Mouse (Mus musculus) heart, postnatal 36 days (tissue): Measurements from ENCODE around the gene Syp. TPM values are rescaled to one million over a fixed set of nuclear protein-coding genes. Genes with fewer than 3 reads are reported as not detected.
A peak's percentile ranks its signal among the peaks of the same experiment; 100 is the strongest.

ENCODE experiments used
- DNase-seq, 2 experiments: peaks; one replicate each; pipeline ENCODE4 v3.0.0; 2021 to 2022
- intact Hi-C: fragments of 180-260 bp; cut with DNase I; formaldehyde crosslinking; loops from one replicate; pipeline ENCODE4 v1.15.1; 2025
- total RNA-seq, 2 experiments: library from RNA; stranded (reverse); gene quantifications; 2 replicates each; pipeline ENCODE4 v1.2.3; 2021

Gene Syp
- 1 to 10 TPM; 1.0 to 2.6 TPM for total RNA-seq

- DNase-seq = peak; percentile 45 to 66
- intact Hi-C loops = no loop called here
Observed at GRCm38 (mm10) chrX:7638401-7639091, at the start of gene Syp. Gene Syp, plus strand, starts transcription at chrX:7638471.

- DNase-seq = no peak
- intact Hi-C loops = no loop called here
Observed at GRCm38 (mm10) chrX:7595371-7595770, 42.9 kb upstream of the Syp start.

- intact Hi-C loops = no loop called here
Observed at GRCm38 (mm10) chrX:7604004-7604403, 34.3 kb upstream of the Syp start.

DNA sequence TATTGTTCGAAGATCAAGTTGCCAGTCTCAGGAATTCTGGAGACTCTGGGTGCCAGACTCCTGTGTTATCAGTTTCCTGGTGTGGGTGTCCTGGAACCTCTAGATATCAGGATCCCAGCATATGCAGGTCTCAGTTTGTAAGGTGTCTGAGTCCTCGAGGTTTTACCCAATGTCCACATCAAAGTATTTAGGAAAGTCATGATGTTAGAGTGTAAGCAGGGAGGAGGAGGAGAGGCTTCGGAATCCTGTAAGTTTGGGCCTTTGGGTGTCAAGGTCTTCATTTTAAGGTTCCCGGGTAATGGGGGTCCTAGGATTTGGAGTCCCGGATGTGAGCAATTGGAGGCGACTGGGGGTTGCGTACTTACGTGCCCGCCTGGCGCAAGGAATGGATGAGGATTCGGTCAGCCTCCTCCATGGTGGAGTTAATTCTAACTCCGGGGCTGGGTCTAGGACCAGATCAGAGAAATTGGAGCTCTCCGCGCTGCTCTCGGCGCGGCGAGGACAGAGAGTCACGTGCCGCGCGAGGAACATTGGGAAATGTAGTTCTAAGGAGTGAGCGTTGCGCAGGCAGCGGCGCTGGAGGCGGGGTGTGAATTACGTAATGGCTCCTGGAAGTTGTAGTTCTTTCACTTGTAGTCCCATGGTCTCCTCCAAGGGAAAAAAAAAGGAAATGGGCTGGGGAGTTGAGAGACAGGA, 33.2 kb upstream of the Syp start, which contains the start of gene Ccdc22:
Gene Ccdc22, minus strand, starts transcription at position 639 of the 696 bp plus-strand sequence.
- intact Hi-C loops = loop anchor here (5.0 kb wide), 1 partner anchor 92 kb away; the partner anchor contains the start of gene Gpkow
- DNase-seq = peak; percentile 76 to 79

More at GRCm38 (mm10) chrX:7604004-7604403, 34.3 kb upstream of the Syp start:
- DNase-seq = no peak

- DNase-seq = no peak
- intact Hi-C loops = loop anchor here (5.0 kb wide), 1 partner anchor 92 kb away; the partner anchor contains the start of gene Gpkow
Observed at GRCm38 (mm10) chrX:7605575-7605941, 32.7 kb upstream of the Syp start.

- intact Hi-C loops = loop anchor here (5.0 kb wide), 1 partner anchor 91 kb away; the partner anchor contains the start of gene Gpkow
- no peak for DNase-seq
Observed at GRCm38 (mm10) chrX:7606783-7607182, 31.5 kb upstream of the Syp start, which contains the start of gene Cacna1f. Gene Cacna1f, plus strand, starts transcription at chrX:7607083.

- DNase-seq = no peak
- intact Hi-C loops = no loop called here
Observed at GRCm38 (mm10) chrX:7610035-7610434, 28.2 kb upstream of the Syp start.

- no peak for DNase-seq
- intact Hi-C loops = no loop called here
Observed at GRCm38 (mm10) chrX:7610536-7611258, 27.6 kb upstream of the Syp start.

DNA sequence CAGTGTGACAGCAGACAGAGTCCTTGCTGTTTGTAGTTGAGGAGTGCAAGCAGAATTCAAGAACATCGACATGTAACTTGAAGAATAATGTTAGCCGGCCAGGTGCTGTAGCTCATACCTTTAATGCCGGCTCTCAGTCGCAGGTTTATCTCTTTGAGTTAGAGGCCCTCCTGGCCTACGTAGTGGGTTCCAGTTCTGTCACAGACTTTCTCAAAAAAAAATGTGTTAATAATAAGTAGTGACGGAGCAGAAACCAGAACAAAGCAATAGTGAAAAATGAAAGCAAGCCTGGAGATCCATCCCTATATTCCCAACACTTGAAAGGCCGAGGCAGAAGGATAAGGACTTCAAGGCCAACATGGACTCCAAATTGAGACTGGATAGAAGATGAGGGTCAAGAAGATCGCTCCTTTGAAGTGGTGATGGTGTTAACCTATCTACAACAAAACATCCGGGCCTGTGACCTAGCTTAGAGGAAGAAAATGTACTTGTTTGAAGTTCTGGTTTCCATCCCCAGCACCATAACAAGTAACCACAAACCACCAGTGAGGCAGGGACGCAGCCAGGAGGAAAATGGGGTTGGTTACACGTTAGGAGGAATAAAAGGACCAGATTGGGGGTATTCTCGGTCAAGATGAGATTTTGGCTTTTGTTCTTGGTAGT, 20.3 kb upstream of the Syp start:
- intact Hi-C loops = no loop called here
- DNase-seq = no peak

DNA sequence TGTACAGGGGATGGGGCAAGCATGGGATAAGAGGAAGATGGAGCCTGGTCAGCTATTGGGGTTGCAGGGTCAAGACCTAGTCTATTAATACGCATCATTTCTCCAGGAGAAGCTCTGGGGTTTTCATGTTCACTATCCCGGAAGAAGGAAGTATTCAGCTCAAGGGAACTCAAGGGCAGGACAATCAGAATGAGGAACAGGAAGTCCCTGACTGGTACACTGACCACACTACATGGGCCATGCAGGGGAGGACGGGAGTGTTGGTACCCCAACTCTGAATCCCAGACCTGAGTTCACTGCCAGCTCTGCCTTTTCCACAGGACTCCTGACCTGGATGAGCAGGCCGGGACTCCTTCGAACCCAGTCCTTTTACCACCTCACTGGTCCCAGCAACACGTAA, 5.7 kb upstream of the Syp start:
- DNase-seq = no peak
- intact Hi-C loops = no loop called here

DNA sequence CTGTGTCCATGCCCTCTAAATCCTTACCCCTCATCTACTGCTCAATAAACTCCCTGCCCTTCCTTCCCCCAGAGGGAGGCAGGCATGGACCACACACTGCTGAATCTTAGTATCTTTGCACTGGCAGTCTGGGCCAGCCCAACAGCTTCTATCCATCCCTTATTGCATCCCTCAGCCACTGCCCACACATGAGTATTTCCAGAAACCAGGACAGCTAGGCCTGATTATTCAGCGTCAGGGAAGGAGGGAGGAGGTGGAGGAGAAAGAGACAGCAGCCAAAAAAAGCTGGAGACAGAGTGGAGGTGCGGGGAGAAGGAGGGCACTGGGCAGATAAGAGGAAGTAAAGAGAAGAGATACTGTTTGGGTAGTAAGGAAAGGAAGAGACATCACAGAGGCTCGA, 3.2 kb upstream of the Syp start:
- intact Hi-C loops = no loop called here
- no peak for DNase-seq

- DNase-seq = no peak
- intact Hi-C loops = loop anchor here (5.0 kb wide), 1 partner anchor 217 kb away; no protein-coding TSS in a partner anchor
Observed at GRCm38 (mm10) chrX:7639536-7640325, 1.5 kb downstream of the Syp start.

GRCm38 (mm10) chrX:7640785-7641184, 2.5 kb downstream of the Syp start:
- DNase-seq = no peak
- intact Hi-C loops = loop anchor here (5.0 kb wide), 1 partner anchor 218 kb away; no protein-coding TSS in a partner anchor

GRCm38 (mm10) chrX:7645349-7645748, 7.1 kb downstream of the Syp start:
- intact Hi-C loops = loop anchor here (2.0 to 5.0 kb wide), 3 partner anchors 47 to 321 kb away; no protein-coding TSS in a partner anchor
- peak; percentile 71 to 82 for DNase-seq

- intact Hi-C loops = loop anchor here (2.0 to 5.0 kb wide), 2 partner anchors 30 to 44 kb away; no protein-coding TSS in a partner anchor
- DNase-seq = peak; percentile 74 to 81
Observed at GRCm38 (mm10) chrX:7648671-7649304, 10.5 kb downstream of the Syp start.

DNA sequence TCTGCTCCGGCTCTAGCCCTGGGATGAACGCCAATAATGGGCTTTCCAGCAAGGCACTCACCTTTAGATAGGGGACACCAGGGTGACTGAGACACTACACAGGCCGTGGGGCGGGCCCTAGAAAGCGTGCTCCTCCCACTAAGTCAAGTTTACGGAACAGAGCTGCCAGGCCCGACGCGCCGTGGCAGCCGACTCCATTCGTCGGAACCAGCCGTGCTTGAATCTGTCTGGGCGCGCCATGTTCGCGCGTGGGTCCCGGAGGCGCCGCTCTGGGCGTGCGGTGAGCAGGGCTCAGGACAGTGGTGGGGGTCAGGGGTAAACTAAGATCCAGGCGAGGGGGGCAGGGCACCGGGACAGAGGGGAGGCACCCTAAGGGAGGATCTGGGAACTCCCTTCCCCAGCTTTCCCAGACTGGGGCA, 19.0 kb downstream of the Syp start, which contains the start of gene Prickle3:
Gene Prickle3, plus strand, starts transcription at position 40 of the 419 bp plus-strand sequence.
- DNase-seq = peak; percentile 65 to 74
- intact Hi-C loops = no loop called here

DNA sequence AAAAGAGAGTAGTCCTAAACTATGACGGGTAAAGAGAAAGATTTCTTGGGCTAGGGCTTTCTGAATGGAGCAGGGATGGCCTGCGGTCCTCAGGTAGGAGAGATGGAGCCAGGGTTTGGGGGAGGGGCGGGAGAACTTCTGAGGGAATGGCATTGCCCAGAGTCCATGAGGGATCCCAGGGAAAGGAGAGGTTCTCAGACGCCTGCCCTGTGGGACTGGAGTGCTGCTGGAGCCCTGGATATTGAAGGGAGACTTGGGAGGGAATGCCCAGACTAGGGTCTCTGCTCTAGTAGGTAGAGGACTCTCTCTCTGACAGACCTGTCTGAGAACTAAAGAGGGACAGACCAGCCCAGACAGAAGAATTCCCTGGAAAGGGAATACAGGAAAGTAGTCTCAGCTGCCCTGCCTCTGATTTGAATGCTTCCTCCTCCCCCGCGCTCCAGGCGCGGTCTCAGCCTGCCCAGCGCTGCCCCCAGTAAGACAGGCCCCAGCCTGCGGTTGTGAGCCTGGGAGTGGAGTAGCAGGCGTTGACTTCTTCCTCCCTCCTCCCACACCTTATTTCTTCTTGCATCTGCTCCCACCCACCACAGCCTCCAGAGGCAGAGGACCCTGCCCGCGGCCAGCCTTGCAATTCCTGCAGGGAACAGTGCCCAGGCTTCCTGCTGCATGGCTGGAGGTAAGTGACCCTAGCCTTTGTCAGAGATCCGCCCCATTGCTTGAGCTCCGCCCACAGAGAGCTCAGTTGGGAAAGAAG, 19.9 kb downstream of the Syp start:
- DNase-seq = peak; percentile 65 to 66
- intact Hi-C loops = no loop called here
